Mouse (Mus musculus): ENCODE results near the gene Prss22.

The Prss22 gene

DNA sequence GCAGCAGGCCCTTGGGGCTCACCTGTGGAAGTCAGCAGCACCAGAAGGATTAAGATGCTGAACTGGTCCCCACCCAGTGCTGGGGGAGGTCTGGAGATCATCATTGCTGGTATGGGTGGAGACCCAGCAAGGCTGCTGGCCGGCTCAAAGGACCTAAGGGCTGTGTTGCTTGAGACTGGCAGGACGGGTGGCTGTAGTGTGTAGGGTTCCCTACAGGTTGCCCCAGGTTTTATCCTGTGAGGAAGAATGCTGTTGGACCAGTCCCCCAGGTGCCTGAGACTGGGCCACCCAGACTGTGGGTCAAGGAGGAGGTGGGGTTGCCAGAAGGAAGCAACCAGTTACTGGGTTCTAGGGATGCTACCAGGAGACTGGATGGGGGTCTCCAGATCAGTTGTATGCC is at the start of gene Prss22:
Gene Prss22, minus strand, starts transcription at position 200 of the 400 bp plus-strand sequence.
- no peak for DNase-seq (ENCODE audit: low read depth, low spot score)

DNA sequence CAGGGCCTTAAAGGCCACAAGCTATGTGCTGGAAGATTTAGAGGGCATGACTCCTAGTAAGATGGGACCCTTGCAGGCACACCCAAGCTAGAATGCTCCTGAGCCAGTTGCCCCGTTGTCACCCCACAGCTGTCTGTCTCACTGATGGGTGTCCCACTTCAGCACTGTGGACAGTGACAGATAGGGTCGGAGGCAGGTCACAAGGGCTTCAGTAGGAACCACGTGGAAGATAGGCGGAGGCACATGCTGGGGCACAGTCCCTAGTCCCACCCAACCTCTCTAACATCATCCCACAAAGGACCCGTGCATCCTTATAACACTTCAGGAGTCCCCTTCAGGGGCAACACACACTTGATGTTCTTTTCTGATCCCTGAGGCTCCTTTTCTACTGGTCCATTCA is 48.1 kb upstream of the Prss22 start:
- DNase-seq (ENCODE audit: low read depth, low spot score) = no peak

DNA sequence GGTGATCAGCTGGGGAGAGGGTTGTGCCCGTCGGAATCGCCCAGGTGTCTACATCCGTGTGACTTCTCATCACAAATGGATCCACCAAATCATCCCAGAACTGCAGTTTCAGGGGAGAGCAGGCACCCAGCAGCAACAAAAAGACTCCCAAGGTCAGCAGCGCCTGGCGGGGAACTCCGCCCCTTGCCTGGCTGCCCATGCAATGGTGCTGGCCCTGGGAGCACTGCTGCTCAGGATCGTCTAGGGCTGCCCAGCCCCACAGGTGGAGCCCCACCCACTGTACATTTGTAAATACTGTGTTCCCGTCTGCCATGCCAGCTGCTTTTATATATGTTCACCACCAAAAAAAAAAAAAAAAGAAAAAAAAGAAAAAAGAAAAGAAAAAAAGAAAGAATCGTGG is 47.7 kb upstream of the Prss22 start:
- no peak for DNase-seq (ENCODE audit: low read depth, low spot score)

DNA sequence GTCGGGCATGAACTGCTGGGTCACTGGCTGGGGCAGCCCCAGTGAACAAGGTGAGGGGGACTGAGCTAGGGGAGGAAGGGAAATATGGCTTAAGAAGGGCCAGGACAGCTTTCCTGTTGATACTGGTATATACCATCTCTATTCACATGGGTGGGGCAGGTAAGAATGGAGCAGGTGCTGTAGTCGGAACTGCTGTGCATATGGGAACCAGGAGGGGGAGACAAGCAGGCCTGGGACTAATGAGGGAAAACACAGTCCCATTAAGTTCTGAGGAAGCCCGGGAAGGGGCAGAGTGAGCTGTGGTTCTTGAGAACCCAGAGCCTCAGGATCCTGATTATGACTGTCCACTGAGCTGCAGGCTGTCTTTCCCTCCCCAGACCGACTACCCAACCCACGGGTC is 46.6 kb upstream of the Prss22 start:
- no peak for DNase-seq (ENCODE audit: low read depth, low spot score)

DNA sequence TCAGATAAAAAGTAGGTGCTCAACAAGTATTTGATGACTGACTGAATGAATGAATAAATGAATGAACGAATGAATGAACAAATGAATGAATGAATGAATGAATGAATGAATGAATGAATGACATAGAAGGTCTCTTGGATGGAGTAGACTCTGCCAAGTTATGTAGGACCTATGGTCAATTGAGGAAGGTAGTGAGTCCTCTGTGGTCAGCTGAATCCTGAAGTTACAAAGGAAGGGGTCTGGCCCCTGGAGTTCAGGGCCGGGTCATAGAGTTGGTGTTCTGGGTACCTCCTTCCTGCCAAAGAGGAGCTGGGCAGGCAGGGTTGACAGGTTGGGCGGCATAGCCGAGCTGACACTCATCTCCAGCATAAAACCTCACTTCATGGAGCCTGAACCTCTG is 39.9 kb upstream of the Prss22 start, which contains the start of gene Prss27:
Gene Prss27, plus strand, starts transcription at position 301 of the 400 bp plus-strand sequence.
- no peak for DNase-seq (ENCODE audit: low read depth, low spot score)

DNA sequence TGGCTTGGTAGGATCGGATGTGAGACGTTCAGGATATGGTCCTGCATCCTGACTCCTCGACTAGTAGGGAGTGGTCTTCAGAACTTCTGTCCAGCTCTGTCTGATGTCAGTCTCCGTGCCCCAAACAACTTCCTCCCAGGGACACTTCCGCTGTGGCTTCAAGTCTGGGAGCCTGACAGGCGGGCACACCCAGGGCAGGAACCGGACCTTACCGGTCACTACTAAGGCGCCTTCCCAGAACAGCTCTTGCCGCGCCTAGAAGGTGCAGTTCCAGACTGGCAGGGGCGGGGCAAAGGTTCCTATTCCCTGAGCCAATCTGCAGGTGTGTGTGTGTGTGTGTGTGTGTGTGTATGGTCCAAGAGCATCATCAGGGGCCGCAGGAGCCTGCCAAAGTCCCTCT is 39.5 kb upstream of the Prss22 start:
- no peak for DNase-seq (ENCODE audit: low read depth, low spot score)

DNA sequence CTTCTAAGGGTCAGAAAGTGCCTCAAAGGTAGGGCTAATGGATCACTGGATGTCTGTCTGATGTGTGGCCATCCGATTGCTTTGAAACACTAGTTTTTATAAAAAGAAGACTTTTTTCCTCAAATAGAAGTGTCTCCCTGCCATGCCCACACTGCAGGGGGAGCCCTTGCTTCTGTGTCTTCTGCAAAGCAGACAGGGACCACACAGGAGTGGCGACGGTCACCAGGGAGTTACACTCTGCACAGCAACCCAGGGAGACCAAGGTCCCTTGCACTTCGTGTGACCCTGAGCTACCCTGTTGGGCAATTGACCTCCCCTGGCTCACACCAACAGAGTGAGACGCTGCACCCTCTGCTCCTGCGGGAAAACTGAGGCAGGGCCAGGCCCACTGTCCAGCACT is 39.1 kb upstream of the Prss22 start:
- no peak for DNase-seq (ENCODE audit: low read depth, low spot score)

DNA sequence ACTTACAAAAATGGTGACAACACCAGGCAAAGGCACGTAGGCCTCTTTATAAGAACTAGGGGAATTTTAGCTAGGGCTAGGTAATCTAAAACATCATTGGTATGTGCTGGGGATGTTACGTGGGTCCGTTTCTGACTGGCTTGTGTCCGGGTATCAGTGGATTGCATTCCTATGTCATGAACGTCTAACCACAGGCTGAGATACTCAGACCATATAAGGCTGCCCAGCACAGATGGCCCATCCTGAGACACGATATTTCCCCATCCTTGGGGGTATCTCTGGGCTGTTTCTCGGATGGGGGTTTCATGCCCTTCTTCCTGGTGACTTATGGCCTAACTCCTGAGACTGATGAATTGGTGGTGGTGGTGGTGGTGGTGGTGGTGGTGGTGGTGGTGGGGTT is 37.2 kb upstream of the Prss22 start:
- no peak for DNase-seq (ENCODE audit: low read depth, low spot score)

DNA sequence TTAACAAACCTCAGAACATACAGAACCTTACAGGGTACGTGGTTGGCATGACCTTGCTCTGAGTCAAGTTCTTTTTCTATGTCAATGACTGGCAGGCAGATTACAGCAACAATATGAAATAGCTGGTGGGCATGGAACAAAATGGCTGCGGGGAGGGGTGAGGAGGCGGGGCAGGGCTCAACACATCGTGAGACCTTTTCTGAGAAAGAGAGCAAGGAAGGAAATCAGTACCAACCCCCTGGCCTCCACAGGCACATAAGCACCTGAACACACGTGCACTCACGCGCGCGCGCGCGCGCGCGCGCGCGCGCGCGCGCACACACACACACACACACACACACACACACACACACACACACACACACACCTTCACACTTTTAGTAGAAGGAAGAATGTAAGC is 32.7 kb upstream of the Prss22 start:
- no peak for DNase-seq (ENCODE audit: low read depth, low spot score)

DNA sequence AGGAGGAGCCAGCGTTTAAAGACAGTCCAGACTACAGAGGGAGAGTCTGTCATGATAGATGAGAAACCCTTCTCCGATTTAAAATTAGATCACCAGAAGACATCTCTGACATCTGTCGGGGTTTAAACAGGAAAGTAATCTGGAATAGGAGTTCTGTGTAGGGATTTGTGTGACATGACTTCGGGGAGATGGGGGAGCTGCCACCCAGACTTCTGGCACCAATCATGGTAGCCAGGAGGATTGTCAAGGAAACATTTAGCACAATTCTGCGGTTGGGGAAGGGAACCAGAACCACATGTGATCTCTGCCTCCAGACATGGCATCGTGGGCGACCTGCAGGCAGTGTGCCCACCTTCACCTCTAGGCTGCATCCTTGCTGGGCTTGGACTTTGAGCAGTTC is 31.6 kb upstream of the Prss22 start:
- no peak for DNase-seq (ENCODE audit: low read depth, low spot score)

DNA sequence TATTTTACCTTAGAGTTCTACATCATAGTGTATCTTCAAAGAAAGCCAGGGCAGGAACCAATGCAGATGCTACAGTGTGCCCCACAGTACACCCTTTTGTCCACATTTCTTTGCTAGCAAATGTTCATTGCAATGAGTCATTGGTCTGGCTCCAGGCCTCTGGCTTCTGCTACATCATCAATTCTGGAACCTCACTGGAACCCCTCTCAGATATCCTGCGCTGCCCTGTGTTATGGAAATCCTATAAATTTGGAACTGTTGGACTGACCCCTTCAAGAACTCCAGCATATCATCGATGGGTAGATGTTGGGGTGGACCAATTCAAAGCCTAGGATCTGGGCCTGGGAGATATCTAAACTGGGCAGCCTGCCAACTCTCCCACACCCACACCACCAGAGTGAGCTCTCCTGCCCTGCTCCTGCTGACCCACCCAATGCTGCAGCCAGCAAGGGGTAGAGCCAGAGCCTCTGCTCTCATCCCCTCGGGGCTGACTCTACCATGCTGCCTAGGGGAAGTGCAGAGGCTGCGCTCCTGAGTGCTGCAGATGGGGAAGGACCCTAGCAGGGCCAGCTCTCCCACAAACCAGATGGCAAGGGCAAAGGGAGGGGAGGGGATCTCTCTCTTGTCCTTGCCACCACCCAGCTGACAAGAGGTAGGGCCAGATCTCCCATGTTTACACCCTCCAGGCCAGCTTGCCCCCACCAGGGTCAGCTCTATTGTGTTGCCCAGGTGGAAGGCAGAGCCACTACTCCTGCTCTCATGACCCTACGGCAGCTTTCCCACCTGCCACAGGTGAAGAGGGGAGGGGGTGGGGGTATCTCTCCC is 23.7 kb upstream of the Prss22 start:
- DNase-seq (ENCODE audit: low read depth, low spot score) = no peak

DNA sequence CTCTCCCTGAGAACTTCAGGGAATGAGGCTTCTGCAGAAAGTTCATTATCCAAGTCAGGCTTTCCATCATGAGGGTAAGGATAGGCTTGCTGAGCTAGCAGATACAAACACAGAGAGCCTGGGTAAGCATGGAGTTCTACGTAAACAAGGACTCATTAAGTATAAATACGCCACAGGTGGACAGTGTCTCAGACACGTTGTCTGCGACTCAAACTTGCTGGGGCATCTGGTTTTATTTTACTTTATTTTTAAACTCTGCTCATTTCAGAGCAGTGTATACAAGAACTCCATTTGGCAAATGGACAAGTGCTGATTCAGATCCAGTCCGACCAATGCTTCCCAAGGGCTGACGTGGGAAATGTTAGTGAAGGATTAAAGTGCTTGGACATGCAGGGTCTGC is 22.8 kb upstream of the Prss22 start:
- no peak for DNase-seq (ENCODE audit: low read depth, low spot score)

DNA sequence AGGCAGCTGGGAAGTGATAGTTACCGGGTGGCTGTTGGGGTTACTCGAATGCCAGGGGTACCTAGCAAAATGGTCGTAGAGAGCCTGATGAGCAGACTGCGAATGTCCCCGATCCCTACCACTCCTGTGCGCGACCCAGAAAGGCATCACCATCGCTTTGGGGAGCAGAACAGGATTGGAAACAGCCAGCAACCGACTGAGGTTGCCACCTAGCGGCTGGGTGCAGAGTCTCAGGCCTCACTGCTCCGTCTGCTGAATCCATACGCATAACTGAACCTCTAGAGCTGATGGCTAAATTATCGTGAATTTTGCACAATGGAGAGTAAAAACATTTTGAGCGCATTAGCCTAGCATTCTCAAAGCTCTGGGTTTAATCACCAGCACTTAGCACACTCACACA is 17.8 kb upstream of the Prss22 start:
- DNase-seq (ENCODE audit: low read depth, low spot score) = no peak

DNA sequence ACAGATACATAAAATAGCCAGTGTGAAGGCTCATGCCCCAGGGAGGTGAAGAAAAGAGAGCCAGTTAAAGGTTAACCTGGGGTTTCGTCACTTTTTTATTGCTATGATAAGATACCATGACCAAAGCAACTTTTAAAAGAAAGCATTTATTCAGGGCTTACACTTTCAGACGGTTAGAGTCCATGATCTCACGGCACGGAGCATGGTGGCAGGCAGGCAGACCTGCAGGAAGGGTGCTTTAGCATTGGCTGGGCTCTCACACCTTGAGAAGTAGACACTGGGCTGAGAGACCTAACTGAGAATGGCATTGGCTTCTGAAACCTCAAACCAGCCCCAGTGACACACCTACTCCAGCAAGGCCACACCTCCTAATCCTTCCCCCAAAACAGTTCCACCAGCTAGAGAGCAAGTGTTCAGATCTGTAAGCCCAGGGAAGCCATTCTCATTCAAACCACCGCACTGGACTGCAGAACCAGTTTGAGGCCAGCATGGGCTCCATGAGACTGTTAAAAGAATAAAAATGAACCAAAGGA is 16.6 kb upstream of the Prss22 start:
- no peak for DNase-seq (ENCODE audit: low read depth, low spot score)

DNA sequence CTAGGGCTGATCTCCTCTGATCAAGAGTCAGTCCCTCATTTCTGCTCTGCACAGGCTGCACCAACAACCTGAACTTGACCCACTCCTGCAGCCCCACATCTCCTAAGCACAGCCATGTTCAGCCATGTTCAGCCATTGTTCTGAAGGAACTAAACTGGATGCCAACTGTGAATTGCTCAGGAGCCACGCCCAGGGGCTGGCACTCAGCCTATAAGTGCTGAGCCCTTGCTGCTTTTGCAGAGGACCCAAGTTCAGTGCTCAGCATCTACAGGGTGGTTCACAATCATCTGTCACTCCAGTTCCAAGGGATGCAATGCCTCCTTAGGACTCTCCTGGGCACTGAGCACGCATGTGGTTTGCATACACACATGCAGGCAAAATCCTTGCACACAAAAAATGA is 15.0 kb upstream of the Prss22 start:
- no peak for DNase-seq (ENCODE audit: low read depth, low spot score)

DNA sequence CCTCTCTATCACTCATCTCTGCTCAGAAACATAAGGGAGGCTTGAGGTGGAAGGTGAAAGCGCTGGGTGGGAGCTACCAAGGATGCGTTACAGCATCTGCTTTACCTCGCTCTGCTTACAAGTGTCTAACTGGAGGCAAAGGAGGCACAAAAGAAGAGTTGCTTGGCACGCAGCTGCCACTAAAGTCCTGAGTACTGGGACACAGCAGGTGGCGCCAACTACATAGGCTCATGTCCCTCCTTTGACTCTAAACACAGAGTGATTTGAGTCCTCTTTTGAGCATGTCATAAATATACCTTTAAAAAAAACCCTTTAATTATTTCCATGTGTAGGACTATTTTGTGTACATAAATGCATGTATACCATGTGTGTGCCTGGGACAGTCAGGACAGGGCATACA is 11.7 kb upstream of the Prss22 start:
- DNase-seq (ENCODE audit: low read depth, low spot score) = no peak

DNA sequence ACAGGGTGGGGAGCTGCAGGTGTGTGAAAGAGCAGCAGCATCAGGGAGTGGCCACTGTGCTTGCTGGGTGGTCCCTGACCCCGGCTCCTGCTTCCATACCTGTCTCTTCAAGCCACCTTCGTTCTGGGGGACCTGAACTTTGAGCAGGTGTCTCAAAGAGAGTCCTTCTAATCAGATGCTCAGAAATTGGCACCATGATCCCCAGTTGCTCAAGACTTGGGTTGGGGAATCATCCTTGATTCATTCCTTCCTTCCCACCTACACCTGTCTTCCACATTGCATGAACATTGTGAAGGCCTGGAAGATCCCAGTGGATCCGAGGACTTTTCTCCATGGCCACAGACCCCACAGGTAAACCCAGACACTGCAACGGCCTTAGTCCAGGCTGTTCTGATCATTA is 10.2 kb upstream of the Prss22 start:
- DNase-seq (ENCODE audit: low read depth, low spot score) = no peak

DNA sequence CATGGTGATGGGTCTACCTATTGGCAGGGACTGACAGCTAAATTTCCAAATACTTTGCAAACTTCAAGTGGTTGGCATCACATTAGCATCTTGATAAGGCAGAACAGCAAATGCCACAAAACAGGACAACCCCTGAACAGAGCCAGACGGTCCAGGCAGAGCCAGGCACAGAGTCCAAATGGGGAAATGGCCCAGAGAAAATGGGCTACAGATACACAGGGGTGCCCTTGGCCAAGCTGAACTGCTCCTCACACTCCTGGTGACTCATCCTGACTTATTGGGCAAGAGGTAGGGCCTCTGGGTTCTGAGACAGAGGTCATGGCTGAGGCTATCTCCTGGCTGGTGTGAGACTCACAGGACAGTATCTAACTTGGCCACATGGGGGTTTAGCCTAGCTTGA is 9.5 kb upstream of the Prss22 start:
- DNase-seq (ENCODE audit: low read depth, low spot score) = no peak

DNA sequence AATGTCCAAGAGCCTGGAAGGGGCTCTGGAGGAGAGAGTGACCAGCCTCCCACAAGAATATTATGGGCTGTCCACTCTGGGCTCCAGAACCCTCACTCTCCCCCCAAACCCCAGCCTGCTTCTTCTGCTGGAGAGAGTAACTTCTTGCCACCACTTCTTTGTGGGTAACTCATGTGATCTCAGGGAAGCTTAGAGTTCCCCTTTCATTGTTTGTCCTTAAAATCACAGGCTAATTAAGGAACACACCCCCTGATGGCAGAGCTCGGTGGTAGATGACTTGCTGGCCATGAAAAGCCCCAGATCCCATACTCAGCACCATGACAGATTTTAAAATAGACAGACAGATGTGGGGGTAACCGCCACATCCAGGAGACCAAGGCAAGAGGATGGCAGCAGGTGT is 9.0 kb upstream of the Prss22 start:
- no peak for DNase-seq (ENCODE audit: low read depth, low spot score)

DNA sequence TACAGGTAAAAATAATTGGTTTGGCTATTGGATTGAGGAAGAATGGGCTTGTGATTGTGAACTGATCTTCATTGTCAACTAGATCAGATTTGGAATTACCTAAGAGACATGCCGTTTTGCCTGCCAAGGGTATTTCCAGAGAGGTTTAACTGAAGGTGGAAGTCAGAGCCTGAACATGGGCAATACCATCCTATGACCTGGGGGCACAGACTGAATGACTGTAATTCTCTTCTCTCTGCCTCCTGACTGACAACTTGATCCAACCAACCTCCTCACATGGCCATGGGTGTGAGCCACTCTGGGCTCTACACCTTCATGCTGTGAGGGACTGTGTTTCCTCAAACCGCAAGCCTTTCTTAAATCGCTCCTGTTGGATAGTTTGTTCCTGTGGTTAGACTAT is 7.1 kb upstream of the Prss22 start:
- DNase-seq (ENCODE audit: low read depth, low spot score) = no peak

DNA sequence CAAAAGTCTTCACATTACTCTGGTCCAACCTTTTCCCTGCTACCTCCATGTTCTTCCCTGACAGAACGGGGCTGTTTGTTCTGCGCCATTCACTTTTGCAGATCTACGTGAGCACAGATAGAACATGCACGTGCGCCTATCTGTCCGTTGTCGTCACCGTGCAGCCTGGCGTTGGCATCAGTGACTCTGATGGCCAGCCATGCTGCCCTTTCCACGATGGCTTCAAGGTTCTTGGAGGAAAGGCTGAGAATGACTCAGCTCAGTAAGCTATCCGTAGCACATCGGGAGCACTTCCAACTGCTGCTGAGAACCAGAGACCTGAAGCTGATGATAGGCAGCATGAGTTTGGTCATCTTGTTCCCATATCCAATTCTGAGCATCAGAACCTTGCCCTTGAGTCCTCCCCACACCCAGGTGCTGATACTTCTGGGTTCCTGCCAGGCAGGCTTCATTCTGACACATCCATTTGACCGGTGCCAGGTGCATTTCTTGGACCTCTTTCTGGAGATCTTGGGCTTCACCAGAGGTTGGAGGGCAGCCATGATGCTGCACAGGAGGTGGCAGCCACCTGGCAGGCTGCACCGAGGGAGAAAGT is 6.3 kb upstream of the Prss22 start:
- no peak for DNase-seq (ENCODE audit: low read depth, low spot score)

DNA sequence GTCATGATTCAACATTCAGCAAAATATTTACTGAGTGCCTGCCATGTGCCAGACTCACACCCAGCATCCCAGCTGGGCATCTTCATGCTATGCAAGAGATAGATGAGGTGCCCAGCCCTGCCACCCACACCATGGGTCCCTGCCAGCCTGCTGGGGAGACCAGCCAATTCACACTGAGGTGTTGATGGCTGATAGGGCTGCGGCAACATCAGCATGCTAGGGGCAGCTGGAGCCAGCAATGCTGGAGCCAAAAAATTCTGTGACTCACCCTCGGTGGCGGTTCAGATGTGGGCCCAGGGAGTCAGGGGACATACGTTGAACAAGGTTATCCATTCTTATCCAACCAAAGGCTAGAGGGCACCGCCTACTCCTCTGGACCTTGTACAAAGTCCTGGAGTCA is 2.5 kb upstream of the Prss22 start:
- no peak for DNase-seq (ENCODE audit: low read depth, low spot score)

DNA sequence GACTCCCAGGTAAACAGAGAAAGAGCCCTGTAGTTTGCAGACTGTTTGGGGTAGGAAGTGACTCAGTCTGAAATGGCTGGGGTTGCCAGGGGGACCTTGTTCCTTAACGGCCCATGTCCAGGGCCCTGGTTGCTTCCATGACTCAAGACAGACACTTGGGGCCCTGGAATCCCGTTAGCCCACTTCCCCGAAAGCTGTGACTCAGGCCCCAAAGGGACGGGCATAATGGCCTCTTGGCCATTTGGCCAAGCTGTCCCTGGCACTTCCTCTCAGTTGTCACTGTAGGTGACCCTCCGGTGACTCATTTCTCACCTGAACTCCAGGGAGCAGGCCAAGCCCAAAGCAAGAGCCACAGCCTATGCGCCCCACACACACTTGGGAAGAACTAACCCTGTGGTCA is 483 bp upstream of the Prss22 start:
- DNase-seq (ENCODE audit: low read depth, low spot score) = no peak
